Mouse (Mus musculus) embryo, embryonic 10 days (tissue): ENCODE results near the gene Gda.

ENCODE experiments used
- DNase-seq: peaks from one replicate; pipeline ENCODE4 v3.0.0-alpha.2; 2015; ENCODE audit warnings: low spot score

Gda gene

DNA sequence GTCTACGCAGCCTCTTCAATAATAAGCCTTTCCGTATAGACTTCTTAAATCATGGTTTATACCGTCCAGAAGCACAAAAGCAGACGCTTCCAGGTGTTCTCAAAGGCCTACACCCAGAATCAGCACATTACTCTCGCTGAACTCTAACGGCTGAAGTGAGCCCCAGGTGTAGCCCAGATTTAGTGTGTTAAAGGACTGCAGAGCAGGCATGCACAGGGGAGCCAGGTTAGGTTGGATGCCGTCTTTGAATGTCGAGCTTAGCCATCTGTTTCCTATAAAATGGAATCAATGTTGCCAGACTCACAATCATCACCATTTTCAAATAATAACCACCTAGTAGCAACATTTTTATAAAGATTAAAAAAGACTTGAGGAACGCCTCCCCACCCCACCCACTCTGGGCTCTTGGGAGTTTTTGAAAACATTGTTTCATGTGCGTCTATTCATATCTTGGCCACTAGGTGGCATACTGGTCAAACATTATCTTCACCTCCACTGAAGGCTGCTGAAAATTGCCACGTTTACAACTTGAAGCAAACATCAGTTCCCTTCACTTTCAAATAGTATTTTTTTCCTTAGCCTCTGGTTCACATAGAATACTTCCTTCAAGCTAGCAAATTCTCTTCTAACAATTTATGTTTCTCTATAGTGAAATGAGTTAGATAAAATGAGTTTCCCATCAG, 100.0 kb downstream of the Gda start:
- peak; percentile 74 for DNase-seq

- peak; percentile 11 for DNase-seq
These were observed 100.7 kb downstream of the Gda start for GRCm38 (mm10) chr19:21372395-21373072.

- no peak for DNase-seq
These were observed 101.9 kb downstream of the Gda start for GRCm38 (mm10) chr19:21371337-21371736.

DNA sequence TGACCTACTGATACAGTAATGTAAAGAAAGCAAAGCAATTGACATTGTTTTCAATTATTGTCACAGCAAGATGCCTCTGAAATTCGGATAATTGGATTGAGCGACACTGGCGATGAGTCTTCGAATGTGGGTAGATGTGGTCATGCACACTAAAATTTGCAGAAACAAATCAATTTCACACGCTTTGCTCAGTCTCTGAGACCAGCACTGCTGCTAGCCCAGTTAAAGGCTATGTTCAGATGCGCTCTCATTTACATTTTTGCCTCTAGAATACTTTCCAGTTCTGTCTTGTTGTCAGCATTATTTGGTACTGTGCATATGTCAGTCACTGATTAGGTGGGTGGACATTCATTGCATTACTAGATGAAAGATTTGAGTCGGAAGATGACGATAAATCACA, 102.5 kb downstream of the Gda start:
- DNase-seq: no peak

DNA sequence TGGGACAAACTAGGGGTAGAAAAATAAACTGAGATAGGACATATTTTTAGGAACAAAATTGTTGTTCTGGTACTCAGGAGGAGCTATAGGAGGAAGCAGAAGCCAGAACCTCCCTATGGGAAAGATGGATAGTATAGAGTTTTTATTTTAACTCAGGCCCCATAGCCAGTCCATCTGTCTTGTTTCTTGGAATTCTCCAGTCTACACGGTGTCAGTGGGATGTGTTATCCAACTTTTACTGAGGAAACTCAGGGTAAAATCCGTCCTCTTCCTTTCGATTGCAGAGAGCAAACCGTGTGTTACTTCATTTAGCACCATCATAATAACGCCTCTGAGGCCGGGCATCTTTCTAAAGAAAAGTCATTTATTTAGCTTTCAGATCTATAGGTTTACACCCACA, 104.1 kb downstream of the Gda start:
- no peak for DNase-seq

- DNase-seq: no peak
These were observed 104.7 kb downstream of the Gda start for GRCm38 (mm10) chr19:21368595-21368994.

GRCm38 (mm10) chr19:21357792-21358191, 115.5 kb downstream of the Gda start:
- DNase-seq: no peak

GRCm38 (mm10) chr19:21349634-21350033, 123.6 kb downstream of the Gda start:
- DNase-seq: no peak

DNA sequence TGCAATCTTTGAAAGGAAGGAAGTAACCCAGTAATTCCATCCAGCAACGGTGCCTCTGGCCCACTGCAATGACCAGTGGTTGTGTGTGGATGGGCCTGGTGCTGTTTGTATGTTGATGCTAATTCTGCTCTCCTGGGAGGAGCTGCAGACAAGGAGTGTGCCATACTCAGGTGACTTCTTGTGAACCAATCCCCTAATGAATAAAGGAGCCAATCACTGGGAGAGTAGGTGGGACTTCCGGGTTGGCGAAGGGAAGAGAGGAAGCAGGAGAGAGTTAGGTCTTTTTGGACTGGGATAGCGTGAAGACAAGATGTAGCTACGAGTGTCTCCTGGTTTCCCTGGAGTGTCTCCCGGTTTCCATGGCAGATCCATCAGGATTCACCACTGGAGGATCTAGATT, 126.6 kb downstream of the Gda start:
- DNase-seq: no peak
